ENCODE assay signal across 8 mouse cellular contexts in genomic region chr6:51170414-51170813, GRCm38 (mm10).
A peak's percentile ranks its signal among the peaks of the same experiment; 100 is the strongest.
DNase-seq lines count a peak whose midpoint lies in the region; ATAC-seq and TF ChIP-seq lines count a peak whose summit lies in the region.

No protein-coding gene starts in this region.

- H3K79me2 ChIP-seq in macrophage (ENCODE audit: inconsistent target): no peaks in the 10 kb centered on the region

- H3K36me3 ChIP-seq in E14TG2a.4 (ENCODE audit: insufficient read depth, low read length): no peaks in the 10 kb centered on the region
- H3K36me3 ChIP-seq in heart, embryonic 14.5 days (ENCODE audit: control insufficient read depth, insufficient read depth, low read length): no peaks in the 10 kb centered on the region
- no peaks in the 10 kb centered on the region for H3K36me3 ChIP-seq in macrophage (ENCODE audit: inconsistent target)
- H3K36me3 ChIP-seq in stomach, embryonic 16.5 days (ENCODE audit: control insufficient read depth, insufficient read depth, low read length): no peaks in the 10 kb centered on the region

- WGBS in heart, embryonic 14.5 days: 0% methylated on average over 11 of the region's 11 CpGs
- WGBS in macrophage (ENCODE audit: missing documents): 2% methylated on average over 11 of the region's 11 CpGs
- WGBS in stomach, embryonic 16.5 days: under 1% methylated on average over 11 of the region's 11 CpGs

- TF ChIP-seq CTCF in E14TG2a.4 (conservative IDR thresholded peaks at IDR 0.05; ENCODE audit: low read length): peak; percentile 69

- H3K4me2 ChIP-seq in heart, embryonic 14.5 days (ENCODE audit: low read length): peak overlapping the region; percentile 80
- H3K4me2 ChIP-seq in stomach, embryonic 16.5 days (ENCODE audit: low read depth, low read length): peak overlapping the region; percentile 65

- peak overlapping the region; percentile 78 for H3K9ac ChIP-seq in heart, embryonic 14.5 days (ENCODE audit: low read length)
- H3K9ac ChIP-seq in stomach, embryonic 16.5 days (ENCODE audit: low read length): peak overlapping the region; percentile 76; the same call in 1 of the 2 replicates

- no peak for ATAC-seq in heart, embryonic 14.5 days (ENCODE audit: insufficient number of reproducible peaks, insufficient read depth, low FRiP score, low read depth)
- no peak for ATAC-seq in stomach, embryonic 16.5 days (ENCODE audit: insufficient read depth, low FRiP score)

- peak overlapping the region; percentile 87 to 90 for H3K27ac ChIP-seq in heart, embryonic 14.5 days (replicated peaks in 1 of 2; ENCODE audit: control insufficient read depth in 1 of 2, insufficient read depth in 1 of 2, low read depth in 2 of 2, low read length in 2 of 2)
- H3K27ac ChIP-seq in macrophage: peak overlapping the region; percentile 75
- H3K27ac ChIP-seq in stomach, embryonic 16.5 days (ENCODE audit: low read length): peak overlapping the region; percentile 98

- no peaks in the 10 kb centered on the region for H3K9me3 ChIP-seq in E14TG2a.4 (ENCODE audit: low read length)
- H3K9me3 ChIP-seq in heart, embryonic 14.5 days (ENCODE audit: control insufficient read depth, low read length): no peaks in the 10 kb centered on the region
- no peaks in the 10 kb centered on the region for H3K9me3 ChIP-seq in stomach, embryonic 16.5 days (replicated peaks; ENCODE audit: control insufficient read depth, low read length)

- peaks cover 55% of the 10 kb centered on the region for H3K4me1 ChIP-seq in E14TG2a.4 (replicated peaks; ENCODE audit: low read depth, low read length)
- peaks cover 25 to 42% of the 10 kb centered on the region in 2 experiments for H3K4me1 ChIP-seq in heart, embryonic 14.5 days (ENCODE audit: control insufficient read depth in 2 of 2, insufficient read depth in 2 of 2, low read length in 2 of 2)
- peaks cover 18% of the 10 kb centered on the region for H3K4me1 ChIP-seq in stomach, embryonic 16.5 days (ENCODE audit: control insufficient read depth, insufficient read depth, low read length)

- peak; percentile 98 for DNase-seq in 3T3-L1 (ENCODE audit: low read depth, low spot score)
- DNase-seq in embryo, embryonic 9.5 days (ENCODE audit: extremely low spot score): peak; percentile 86
- peak; percentile 85 for DNase-seq in kidney, postnatal 10 days
- DNase-seq in layer of hippocampus, adult 9-11 months: no peak

- peaks cover 47% of the 10 kb centered on the region for H3K27me3 ChIP-seq in E14TG2a.4 (ENCODE audit: insufficient read depth, low read length)
- H3K27me3 ChIP-seq in heart, embryonic 14.5 days (ENCODE audit: control insufficient read depth, insufficient read depth, low read length): peaks cover 10% of the 10 kb centered on the region; the same call in 1 of the 2 replicates
- H3K27me3 ChIP-seq in stomach, embryonic 16.5 days (ENCODE audit: control insufficient read depth, insufficient read depth, low read length): peaks cover 7% of the 10 kb centered on the region

- peak overlapping the region; percentile 23; the same call in 1 of the 2 replicates for H3K4me3 ChIP-seq in E14TG2a.4 (replicated peaks; ENCODE audit: low read length)
- H3K4me3 ChIP-seq in heart, embryonic 14.5 days (ENCODE audit: control insufficient read depth in 1 of 2, insufficient read depth in 1 of 2, low read depth in 1 of 2, low read length in 2 of 2): peak overlapping the region; percentile 34 to 36
- H3K4me3 ChIP-seq in macrophage (ENCODE audit: inconsistent target): peak overlapping the region; percentile 25
- H3K4me3 ChIP-seq in stomach, embryonic 16.5 days (replicated peaks; ENCODE audit: low read length): peak overlapping the region; percentile 34
